Mouse (Mus musculus): ENCODE measurements around the gene Rpp25l. TPM values are rescaled to one million over a fixed set of nuclear protein-coding genes. Genes with fewer than 3 reads are reported as not detected.
"Not testable (repeated sequence)": the region's sequence is repeated elsewhere in the genome, so short reads cannot be mapped to it uniquely, and the experiment has no call there.

Gene Rpp25l
- polyA plus RNA-seq, 1 experiment from 2014 or later, result 62.2 TPM

GRCm38 (mm10) chr4:41696930-41697841 is 16.1 kb downstream of the Rpp25l start, which contains the start of gene Cntfr:
Gene Cntfr, minus strand, starts transcription at chr4:41697089.
- not testable (repeated sequence) for H3K27ac ChIP-seq (replicated peaks; ENCODE audit: low read depth, low read length); H3K27me3 ChIP-seq (ENCODE audit: control insufficient read depth, insufficient read depth, low read length); H3K9me3 ChIP-seq (ENCODE audit: control insufficient read depth, low read length); H3K36me3 ChIP-seq (ENCODE audit: control insufficient read depth, insufficient read depth, low read length); H3K9ac ChIP-seq (replicated peaks; ENCODE audit: low read length); H3K4me1 ChIP-seq (ENCODE audit: control insufficient read depth, insufficient read depth, low read length); H3K4me3 ChIP-seq (replicated peaks; ENCODE audit: low read depth, low read length); ATAC-seq (ENCODE audit: low FRiP score, low TSS enrichment)
- 11% methylated on average over 34 of the region's 40 CpGs for WGBS
- peak within 1 kb of the TSS; percentile 43 for H3K4me2 ChIP-seq (ENCODE audit: low read length)
- DNase-seq, result peak; percentile 85

GRCm38 (mm10) chr4:41696452-41696851 is 16.9 kb downstream of the Rpp25l start:
- not testable (repeated sequence) for H3K4me3 ChIP-seq (replicated peaks; ENCODE audit: low read depth, low read length); ATAC-seq (ENCODE audit: low FRiP score, low TSS enrichment); DNase-seq; H3K9ac ChIP-seq (replicated peaks; ENCODE audit: low read length); H3K27me3 ChIP-seq (ENCODE audit: control insufficient read depth, insufficient read depth, low read length); H3K9me3 ChIP-seq (ENCODE audit: control insufficient read depth, low read length); H3K4me2 ChIP-seq (ENCODE audit: low read length); H3K36me3 ChIP-seq (ENCODE audit: control insufficient read depth, insufficient read depth, low read length); H3K4me1 ChIP-seq (ENCODE audit: control insufficient read depth, insufficient read depth, low read length); H3K27ac ChIP-seq (replicated peaks; ENCODE audit: low read depth, low read length)
- WGBS, result 4% methylated on average over 11 of the region's 15 CpGs

- not testable (repeated sequence) for H3K4me3 ChIP-seq (replicated peaks; ENCODE audit: low read depth, low read length); H3K9me3 ChIP-seq (ENCODE audit: control insufficient read depth, low read length); DNase-seq; H3K27me3 ChIP-seq (ENCODE audit: control insufficient read depth, insufficient read depth, low read length); H3K4me1 ChIP-seq (ENCODE audit: control insufficient read depth, insufficient read depth, low read length); H3K27ac ChIP-seq (replicated peaks; ENCODE audit: low read depth, low read length); ATAC-seq (ENCODE audit: low FRiP score, low TSS enrichment); H3K9ac ChIP-seq (replicated peaks; ENCODE audit: low read length); H3K36me3 ChIP-seq (ENCODE audit: control insufficient read depth, insufficient read depth, low read length)
- WGBS, result 2% methylated on average over 12 of the region's 38 CpGs
- H3K4me2 ChIP-seq (ENCODE audit: low read length), result peak overlapping the region; percentile 43
Observed at GRCm38 (mm10) chr4:41695800-41696199, 17.5 kb downstream of the Rpp25l start.

GRCm38 (mm10) chr4:41693511-41693910 is 19.8 kb downstream of the Rpp25l start:
- H3K9ac ChIP-seq (replicated peaks; ENCODE audit: low read length); H3K4me1 ChIP-seq (ENCODE audit: control insufficient read depth, insufficient read depth, low read length); DNase-seq; H3K27ac ChIP-seq (replicated peaks; ENCODE audit: low read depth, low read length); ATAC-seq (ENCODE audit: low FRiP score, low TSS enrichment); H3K27me3 ChIP-seq (ENCODE audit: control insufficient read depth, insufficient read depth, low read length); H3K9me3 ChIP-seq (ENCODE audit: control insufficient read depth, low read length); H3K36me3 ChIP-seq (ENCODE audit: control insufficient read depth, insufficient read depth, low read length): not testable (repeated sequence)
- Histone ChIP-seq H3K4me2 (ENCODE audit: low read length) (peak overlapping the region; percentile 42), H3K4me3 (replicated peaks; ENCODE audit: low read depth, low read length) (peak overlapping the region; percentile 7; the same call in 1 of the 2 replicates)
- 2% methylated on average over 4 of the region's 4 CpGs for WGBS

- H3K4me1 ChIP-seq (ENCODE audit: control insufficient read depth, insufficient read depth, low read length); H3K27me3 ChIP-seq (ENCODE audit: control insufficient read depth, insufficient read depth, low read length); H3K9ac ChIP-seq (replicated peaks; ENCODE audit: low read length); H3K27ac ChIP-seq (replicated peaks; ENCODE audit: low read depth, low read length); DNase-seq; H3K4me3 ChIP-seq (replicated peaks; ENCODE audit: low read depth, low read length); H3K4me2 ChIP-seq (ENCODE audit: low read length); H3K36me3 ChIP-seq (ENCODE audit: control insufficient read depth, insufficient read depth, low read length); ATAC-seq (ENCODE audit: low FRiP score, low TSS enrichment); H3K9me3 ChIP-seq (ENCODE audit: control insufficient read depth, low read length): not testable (repeated sequence)
- WGBS, result no CpG with 5 or more reads among the region's 4 CpGs
Observed at GRCm38 (mm10) chr4:41690014-41690413, 23.3 kb downstream of the Rpp25l start.

- ATAC-seq (ENCODE audit: low FRiP score, low TSS enrichment); H3K9me3 ChIP-seq (ENCODE audit: control insufficient read depth, low read length); H3K4me1 ChIP-seq (ENCODE audit: control insufficient read depth, insufficient read depth, low read length); H3K4me2 ChIP-seq (ENCODE audit: low read length); H3K36me3 ChIP-seq (ENCODE audit: control insufficient read depth, insufficient read depth, low read length); DNase-seq; H3K4me3 ChIP-seq (replicated peaks; ENCODE audit: low read depth, low read length); H3K9ac ChIP-seq (replicated peaks; ENCODE audit: low read length); H3K27me3 ChIP-seq (ENCODE audit: control insufficient read depth, insufficient read depth, low read length): not testable (repeated sequence)
- WGBS, result 46% methylated on average over 1 of the region's 1 CpGs
- peak overlapping the region; percentile 49; the same call in 1 of the 2 replicates for H3K27ac ChIP-seq (replicated peaks; ENCODE audit: low read depth, low read length)
Observed at GRCm38 (mm10) chr4:41688562-41688961, 24.8 kb downstream of the Rpp25l start.

- not testable (repeated sequence) for H3K27me3 ChIP-seq (ENCODE audit: control insufficient read depth, insufficient read depth, low read length); DNase-seq; H3K9ac ChIP-seq (replicated peaks; ENCODE audit: low read length); H3K9me3 ChIP-seq (ENCODE audit: control insufficient read depth, low read length); H3K4me2 ChIP-seq (ENCODE audit: low read length); H3K36me3 ChIP-seq (ENCODE audit: control insufficient read depth, insufficient read depth, low read length); ATAC-seq (ENCODE audit: low FRiP score, low TSS enrichment); H3K4me3 ChIP-seq (replicated peaks; ENCODE audit: low read depth, low read length)
- 2% methylated on average over 10 of the region's 10 CpGs for WGBS
- Histone ChIP-seq H3K27ac (replicated peaks; ENCODE audit: low read depth, low read length) (peak overlapping the region; percentile 52), H3K4me1 (ENCODE audit: control insufficient read depth, insufficient read depth, low read length) (peaks cover 15% of the 10 kb centered on the region)
Observed at GRCm38 (mm10) chr4:41685882-41686492, 27.3 kb downstream of the Rpp25l start.

GRCm38 (mm10) chr4:41684931-41685453 is 28.3 kb downstream of the Rpp25l start:
- H3K4me1 ChIP-seq (ENCODE audit: control insufficient read depth, insufficient read depth, low read length), result peaks cover 15% of the 10 kb centered on the region
- not testable (repeated sequence) for H3K36me3 ChIP-seq (ENCODE audit: control insufficient read depth, insufficient read depth, low read length); H3K4me3 ChIP-seq (replicated peaks; ENCODE audit: low read depth, low read length); H3K27me3 ChIP-seq (ENCODE audit: control insufficient read depth, insufficient read depth, low read length); DNase-seq; H3K9ac ChIP-seq (replicated peaks; ENCODE audit: low read length); H3K9me3 ChIP-seq (ENCODE audit: control insufficient read depth, low read length); H3K4me2 ChIP-seq (ENCODE audit: low read length)
- WGBS, result 0% methylated on average over 14 of the region's 14 CpGs
- H3K27ac ChIP-seq (replicated peaks; ENCODE audit: low read depth, low read length), result 0 out of 2 replicates have a peak overlapping the region, but pooled peaks have one; percentile 49
- peak; percentile 22; the same call in 1 of the 2 replicates for ATAC-seq (ENCODE audit: low FRiP score, low TSS enrichment)
